Mouse (Mus musculus) layer of hippocampus, adult 18-20 months (tissue): Measurements from ENCODE around the gene Ccn6. TPM values are rescaled to one million over a fixed set of nuclear protein-coding genes. Genes with fewer than 3 reads are reported as not detected.

Experiments used
- DNase-seq, 2 experiments: peaks; one replicate each; pipeline ENCODE4 v3.0.0; 2022; ENCODE audit warnings: low spot score in 2 of 2
- total RNA-seq, 2 experiments: library from RNA; stranded (reverse); gene quantifications; 2 replicates each; pipeline ENCODE4 v1.2.3; 2021

Gene Ccn6
- total RNA-seq, 2 experiments from 2014 or later = 0.53 TPM; not detected in 1

DNA sequence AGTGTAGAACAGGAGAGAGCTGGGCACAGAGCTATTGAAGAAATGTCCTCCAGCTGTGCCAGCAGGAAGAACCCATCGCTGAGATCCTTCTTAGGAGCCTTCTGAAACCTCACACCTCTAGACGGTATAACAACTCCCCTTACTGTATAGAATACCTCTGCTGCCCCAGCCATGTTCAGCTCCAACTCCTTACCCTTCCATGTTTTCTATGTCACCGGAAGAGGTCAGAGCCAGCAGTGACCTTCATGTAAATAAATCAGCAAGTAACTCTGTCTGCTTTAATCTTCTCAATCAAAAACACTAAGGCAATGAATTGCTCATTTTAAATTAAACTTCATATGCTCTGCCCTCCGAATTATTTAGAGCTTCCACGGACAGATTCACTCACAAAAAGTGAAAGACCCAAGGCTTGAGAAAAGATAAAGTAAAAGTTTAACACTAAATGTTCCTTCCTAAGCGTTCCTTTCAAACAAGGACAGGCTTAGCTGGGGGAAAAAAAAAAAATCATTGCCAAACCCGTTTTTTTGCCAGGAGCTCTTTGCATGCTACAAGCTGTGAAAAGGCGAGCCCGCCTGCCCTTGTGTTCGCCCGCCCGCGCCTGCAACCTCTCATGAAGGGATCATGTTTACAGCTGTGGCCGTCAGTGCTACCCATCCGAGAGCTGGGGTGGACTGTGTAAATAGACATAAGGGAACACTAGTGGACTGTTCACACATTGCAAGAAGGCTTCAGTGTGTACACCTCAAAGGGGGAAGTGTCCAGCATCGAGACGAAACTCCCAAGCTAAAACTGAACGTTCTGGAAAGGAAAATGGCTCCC is 719 bp downstream of the Ccn6 start:
- DNase-seq = no peak

DNA sequence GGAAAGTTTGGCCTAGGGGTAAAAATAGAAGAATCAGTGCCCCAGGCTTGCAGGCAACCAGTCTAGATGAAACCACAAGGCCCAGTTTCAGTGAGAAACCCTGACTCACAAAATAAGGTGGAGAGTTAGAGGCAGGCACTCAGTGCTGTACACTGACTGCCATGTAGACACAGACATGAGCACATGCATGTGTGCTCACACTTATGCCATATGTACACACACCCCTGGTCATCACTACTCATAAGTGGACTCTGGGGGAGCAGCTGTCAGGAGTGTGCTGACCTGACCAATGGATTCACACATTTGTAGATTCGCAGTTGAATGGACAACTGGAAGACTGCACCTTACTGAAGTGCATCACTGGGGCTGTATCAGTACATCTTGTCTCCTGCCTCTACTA is 2.2 kb downstream of the Ccn6 start:
- no peak for DNase-seq

DNA sequence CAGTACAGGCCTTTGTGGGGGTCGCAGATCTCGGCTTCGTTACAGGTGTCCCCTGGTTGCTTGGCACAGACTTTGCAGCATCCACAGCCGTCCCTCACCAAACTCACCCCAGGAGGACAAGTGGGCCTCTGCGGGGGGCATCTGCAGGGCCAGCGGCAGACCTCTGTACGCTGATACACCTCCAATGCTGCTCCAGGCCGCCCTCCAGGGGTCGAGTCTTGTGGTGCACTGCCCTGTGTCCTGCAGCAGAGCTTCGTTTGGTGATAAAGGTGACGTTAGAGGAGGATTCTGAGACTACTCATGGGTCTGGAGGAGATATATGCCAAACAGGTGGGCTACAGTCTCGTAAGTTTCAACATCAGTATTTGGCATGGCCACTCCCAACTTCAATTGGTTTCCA is 5.3 kb downstream of the Ccn6 start:
- no peak for DNase-seq

DNA sequence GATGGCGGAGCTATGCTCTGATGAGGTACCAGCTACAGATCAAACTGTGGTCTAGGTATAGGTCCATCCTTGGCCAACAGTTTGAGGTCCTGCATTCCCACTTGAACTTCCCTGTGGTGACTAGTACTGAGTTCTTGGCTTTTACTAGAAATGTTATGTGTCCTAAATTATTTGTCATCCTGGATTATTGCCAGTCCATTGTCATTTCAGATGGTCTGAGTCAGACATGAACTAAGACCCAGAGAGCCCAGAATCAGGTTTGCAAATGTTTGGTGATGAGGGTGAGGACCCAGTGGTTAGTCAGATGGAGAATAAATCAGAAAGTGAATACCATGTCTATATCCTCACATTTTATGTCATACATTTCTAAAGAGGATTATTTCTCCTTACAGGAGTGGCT is 6.3 kb downstream of the Ccn6 start:
- DNase-seq = no peak

DNA sequence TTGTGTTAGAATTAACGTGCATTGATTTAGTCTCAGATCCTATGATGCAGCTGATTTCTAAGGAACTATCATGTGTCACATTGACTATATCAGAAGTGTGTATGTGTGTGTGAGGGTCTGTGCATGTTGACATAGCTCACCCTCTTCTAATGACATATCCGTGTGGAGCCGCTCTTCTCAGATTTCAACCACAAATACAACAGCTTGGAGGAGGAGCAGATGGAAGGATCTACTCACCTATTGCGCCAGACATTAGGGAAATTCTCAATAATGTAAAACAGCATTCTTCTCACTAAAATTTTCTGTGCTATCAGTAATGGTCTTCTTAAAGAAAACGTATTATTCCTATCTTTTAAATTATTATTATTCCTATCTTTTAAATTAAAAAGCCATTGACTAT is 6.9 kb downstream of the Ccn6 start:
- no peak for DNase-seq

DNA sequence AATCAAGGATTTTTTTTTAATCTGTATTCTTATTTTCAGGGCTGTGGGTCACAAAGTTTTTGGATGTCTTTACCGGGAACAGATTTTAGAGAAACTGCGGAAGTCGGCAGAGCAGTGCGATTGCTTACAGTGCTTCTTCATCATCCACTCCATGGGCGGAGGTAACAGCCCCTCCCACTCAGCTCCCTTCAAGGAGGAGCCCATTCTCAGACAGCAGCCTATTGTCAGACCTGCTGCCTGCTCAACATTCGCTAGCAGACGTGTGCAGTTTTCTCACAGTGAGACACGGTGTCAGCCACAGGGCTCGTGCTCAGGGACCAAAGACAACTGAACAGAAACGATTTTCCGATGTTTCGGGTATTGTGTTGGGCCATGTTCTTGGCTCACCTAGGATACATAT is 21.4 kb downstream of the Ccn6 start:
- no peak for DNase-seq

DNA sequence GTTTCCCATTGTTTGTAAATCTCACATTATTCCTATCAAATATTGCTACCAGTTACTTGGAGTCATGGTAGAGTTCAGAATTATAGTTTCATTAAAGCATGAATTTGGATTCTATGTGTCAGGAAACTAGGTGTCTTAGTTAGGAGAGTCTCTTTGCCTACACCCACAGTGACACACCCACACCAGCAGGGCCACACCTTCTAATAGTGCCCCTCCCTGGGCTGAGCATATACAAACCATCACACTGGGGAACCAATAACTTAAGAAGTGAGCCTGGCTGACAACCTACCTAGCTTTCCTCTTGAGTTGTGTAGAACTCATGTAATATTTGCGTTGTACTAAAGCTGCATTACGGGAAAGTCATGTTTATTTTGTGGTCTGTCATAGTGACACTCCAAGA is 22.2 kb downstream of the Ccn6 start:
- DNase-seq = no peak

DNA sequence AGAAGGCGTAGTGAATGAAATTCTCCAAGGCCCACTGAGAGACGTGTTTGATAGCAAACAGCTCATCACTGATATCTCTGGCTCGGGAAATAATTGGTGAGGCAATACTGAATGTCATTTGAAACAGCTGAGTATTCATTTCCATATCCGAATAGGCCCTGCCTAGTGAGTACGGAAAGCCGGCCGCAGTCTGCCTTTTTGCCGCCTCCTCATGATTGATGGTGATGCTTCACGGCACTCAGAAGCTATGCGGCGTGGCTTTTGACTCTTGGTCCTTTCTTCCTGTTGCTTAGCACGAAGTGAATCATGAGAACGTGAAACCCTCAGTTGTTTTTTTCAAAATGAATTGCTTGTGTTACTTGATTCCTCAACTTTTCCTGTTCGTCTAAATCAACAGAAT is 22.8 kb downstream of the Ccn6 start:
- DNase-seq = no peak

DNA sequence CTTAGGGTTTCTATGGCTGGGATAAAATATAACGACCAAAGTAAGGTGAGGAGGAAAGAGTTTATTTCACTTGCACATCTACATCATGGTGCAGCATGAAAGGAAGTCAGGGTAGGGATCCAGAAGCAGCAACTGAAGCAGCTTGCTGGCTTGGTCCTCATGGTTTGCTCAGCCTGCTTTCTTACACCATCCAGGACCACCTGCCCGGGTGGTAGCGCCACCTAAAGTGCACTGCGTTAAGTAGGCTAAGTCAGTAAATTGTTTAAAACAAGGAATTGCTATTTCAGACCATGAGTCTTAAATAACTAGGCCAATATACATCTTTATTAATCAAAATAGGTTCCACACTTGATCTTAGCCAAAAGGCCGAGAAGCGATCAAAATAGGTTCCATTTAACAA is 24.8 kb downstream of the Ccn6 start:
- no peak for DNase-seq

DNA sequence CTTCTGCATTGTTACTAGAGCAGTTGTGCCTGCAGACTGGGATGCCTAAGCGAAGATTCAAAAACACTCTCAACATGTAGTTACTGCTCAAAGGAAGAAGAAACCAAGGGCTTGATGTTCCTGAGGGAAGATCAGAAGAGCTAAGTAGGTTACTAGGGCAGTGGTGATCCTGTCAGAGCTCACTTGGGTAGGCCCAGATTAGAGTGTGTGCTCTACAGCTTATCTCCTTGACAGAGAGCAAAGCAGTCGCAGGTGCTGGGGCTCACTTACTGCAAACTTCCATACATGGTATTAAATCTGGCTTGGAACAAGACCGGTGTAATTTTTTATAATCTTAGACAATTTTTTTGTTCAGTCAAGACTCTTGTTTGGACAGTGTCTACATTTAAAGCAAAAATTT is 25.8 kb downstream of the Ccn6 start:
- DNase-seq = no peak

DNA sequence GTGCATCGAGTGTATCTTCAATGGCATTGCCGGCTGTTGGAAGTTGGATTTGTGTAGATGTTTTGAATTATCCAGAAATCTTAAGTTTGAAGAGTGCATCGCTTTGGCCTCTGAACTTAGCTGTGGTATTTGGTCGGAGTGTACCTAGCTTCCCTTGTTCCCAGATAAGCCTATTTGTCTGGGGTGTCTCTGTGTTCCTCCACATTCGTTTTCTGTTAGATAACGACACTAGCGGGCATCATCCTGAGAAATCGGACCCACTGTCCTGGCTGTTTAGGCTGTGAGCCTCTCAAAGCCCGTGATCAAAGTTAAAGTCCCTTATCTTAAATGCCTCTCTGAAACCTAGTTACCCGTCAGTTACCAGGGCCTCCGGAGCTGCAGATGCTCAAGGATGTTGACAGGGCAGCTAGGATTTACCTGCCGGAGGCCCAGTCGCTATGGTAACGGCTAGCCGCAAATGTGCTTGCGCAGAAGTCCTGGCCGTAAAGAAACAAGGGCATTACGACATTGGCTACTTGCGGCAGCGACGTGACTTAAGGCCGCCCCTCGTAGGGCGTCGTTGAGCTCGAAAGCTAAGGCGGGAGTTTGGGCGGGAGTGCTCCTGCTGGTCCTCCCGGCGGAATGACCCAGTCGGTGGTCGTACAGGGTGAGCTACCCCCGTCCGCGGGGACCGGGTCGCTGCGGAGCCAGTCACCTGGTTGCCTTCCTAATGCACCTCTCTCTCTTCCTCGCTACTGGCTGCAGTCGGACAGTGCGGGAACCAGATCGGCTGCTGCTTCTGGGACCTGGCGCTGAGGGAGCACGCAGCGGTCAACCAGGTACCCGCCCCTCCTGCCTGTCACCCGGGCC is 29.9 kb downstream of the Ccn6 start, which contains the start of the genes Fam229b and Tube1:
Fam229b (minus strand) TSS at position 453 of the 849 bp plus-strand sequence.
Tube1 (plus strand) TSS at position 515 of the 849 bp plus-strand sequence.
- peak; percentile 90 to 97 for DNase-seq

DNA sequence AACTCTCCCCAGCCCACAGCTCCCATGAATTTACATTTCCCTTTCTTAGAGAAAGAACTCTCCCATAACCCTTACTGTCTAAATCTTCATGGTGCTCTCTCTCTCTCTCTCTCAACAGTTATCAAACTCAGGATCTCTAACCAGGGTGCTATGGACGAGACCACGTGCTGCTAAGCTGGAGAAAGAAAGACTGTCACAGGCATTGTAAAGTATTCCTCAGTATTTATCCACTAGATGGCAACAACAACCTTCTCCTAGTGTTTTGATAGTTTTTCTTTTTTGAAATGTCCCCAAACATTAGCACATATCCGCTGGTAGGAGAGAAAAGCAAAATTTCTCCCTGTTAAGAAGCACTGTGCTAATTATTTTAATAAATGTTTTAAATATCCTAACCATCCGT is 42.2 kb downstream of the Ccn6 start:
- no peak for DNase-seq

DNA sequence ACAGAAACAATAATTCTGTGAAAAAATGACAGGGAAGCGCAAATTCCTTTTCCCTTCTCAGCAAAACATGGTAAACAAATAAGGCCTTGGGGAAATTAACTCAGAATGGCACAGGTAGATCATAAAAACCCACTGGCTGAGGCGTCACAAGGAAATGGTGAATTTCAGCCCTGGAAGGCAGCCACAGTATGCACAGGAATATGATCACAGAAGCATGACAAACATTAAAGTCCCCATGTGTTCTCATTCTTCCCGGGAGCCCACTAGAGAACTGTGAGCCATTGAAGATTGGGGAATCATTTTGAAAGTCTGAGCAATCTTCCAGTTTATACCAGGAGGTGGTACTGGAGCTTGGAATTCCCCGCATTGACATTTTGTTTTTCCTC is 54.1 kb downstream of the Ccn6 start:
- DNase-seq = no peak

DNA sequence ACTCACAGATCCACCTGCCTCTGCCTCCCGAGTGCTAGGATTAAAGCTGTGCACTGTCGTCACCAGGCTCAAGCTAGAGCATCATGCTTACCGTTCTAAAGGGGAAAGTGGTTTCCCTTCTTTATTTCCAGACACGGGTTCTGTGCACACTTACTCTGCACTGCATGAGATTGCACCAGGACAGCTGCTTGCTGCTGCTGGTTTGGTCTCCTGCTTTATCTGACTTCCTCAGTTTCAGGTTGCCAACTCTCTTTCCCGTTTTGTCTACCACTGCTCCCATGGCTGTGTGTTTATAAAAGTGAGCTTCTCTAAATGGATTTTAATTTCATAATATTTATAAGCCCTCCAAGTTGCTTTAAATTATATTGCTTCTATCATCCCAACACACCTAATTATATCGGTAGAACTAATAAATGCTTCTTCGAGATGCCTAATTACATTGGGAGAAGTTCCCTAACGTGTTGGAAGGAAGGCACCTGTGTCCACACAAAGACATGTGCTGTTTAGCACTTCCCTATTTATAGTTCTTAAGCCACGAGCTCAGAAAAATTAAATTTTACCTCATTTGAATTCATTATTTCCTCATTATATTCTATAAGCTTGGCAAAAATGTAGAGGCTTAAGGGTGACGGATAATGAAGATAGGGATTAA is 54.6 kb downstream of the Ccn6 start:
- DNase-seq = no peak

DNA sequence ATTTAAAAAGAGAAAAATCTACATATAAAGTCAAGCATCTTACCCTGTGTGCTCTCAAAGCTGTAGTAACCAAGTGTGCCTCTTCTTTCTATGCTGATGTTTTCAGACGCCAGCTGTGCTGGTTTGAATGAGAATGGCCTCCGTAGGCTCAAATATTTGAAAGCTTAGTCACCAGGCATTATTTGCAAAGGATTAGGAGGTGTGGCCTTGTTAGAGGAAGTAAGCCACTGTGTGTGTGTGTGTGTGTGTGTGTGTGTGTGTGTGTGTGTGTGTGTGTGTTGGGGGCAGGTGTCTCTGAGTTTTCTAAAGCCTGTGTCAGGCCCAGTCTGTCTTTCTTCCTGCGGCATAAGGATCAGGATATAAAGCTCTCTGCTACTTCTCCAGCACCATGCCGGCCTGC is 56.7 kb downstream of the Ccn6 start:
- DNase-seq = no peak

DNA sequence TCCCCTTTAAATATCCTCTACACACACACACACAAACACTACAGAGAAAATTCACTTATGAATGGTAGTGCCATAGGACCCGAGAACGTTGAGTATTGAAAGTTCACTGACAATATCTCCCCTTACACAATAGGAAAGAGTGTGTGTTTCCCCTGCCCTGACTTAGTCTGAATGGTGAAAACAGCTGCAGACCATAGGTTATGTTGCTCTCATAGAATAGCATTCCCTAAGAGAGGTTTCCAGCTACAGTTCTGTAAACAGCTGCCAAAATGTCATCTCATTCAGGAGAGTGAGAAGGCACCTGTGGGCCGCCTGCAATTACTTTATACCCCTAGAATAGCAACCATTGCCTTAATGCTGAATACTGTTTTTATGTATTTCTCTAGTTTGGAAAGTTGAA is 57.2 kb downstream of the Ccn6 start:
- no peak for DNase-seq

DNA sequence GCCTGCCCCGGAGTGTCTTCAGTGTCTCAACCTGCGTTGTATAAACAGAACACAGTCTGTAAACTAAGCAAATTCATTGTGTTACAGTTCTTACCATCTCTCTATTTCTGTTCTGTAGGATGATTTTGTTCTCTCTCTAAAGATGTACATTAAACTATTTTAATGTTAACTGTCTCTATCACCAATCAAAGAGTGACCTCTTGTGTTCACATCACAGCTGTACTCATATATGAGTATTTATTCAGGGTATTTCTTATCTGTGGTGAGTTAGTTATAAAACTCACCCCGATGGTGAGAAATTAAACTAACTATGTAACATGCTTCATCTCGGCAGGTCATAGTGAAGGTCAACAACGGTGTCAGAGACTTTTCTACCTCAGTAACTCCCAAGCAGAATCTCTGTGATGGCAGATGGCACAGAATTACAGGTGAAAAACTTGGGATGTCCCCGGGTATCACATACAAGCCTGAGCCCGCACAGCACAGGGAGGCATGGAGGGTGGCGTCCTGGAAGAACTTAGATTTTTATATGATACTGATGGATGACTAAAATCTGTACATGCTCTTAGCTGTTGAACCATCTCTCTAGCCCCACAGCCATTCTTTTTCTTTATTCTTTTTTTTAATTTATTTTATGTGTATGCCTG is 58.7 kb downstream of the Ccn6 start:
- no peak for DNase-seq
